Mouse (Mus musculus): ENCODE results near the gene Mrgpra9. TPM values are rescaled to one million over a fixed set of nuclear protein-coding genes. Genes with fewer than 3 reads are reported as not detected.
"Not testable (repeated sequence)": the region's sequence is repeated elsewhere in the genome, so short reads cannot be mapped to it uniquely, and the experiment has no call there.

The Mrgpra9 gene
- total RNA-seq (2017), result not detected in 2 replicates

DNA sequence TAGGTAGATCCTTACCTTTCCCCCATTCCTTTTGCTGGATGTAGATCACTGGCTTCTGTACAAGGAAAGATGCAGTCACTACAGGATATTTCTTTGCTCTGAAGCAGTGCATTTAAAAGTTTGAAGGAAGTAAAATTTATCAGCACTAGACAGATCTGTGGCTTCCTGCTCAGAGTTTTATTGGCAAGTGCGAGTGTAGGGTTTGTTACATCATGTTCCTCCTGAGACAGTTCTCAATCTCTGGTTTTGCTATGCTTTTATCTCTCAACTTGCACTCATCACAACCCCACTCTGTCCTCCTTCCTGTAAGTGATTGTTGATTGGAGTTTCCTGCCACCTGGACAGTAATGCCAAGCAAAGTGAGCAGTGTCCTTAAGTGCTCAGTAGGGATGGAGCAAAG, at the start of gene Mrgpra9:
Mrgpra9 (minus strand) TSS at position 79 of the 400 bp plus-strand sequence.
- no peak for ATAC-seq (ENCODE audit: extremely low read depth, insufficient number of reproducible peaks, low FRiP score, poor library complexity, severe bottlenecking)

DNA sequence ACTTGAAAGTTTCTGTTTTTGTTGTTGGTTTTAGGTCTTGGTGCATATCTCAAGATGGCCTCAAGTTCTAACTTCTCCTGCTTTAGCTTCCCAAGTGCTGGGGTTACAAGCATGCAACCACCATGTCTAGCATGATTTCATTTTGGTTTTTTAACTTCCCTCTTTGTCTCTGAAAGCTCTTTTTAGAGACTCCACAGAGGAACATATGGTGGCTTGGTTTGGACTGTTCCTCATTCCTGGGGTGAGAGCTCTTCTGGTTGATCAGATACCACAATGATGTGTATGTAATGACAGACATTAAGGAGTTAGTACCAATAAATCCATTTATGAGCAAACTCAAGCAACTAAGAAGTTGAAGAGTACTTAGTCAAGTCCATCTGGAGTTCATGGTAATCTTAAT, 47.0 kb upstream of the Mrgpra9 start:
- not testable (repeated sequence) for ATAC-seq (ENCODE audit: extremely low read depth, insufficient number of reproducible peaks, low FRiP score, poor library complexity, severe bottlenecking)

DNA sequence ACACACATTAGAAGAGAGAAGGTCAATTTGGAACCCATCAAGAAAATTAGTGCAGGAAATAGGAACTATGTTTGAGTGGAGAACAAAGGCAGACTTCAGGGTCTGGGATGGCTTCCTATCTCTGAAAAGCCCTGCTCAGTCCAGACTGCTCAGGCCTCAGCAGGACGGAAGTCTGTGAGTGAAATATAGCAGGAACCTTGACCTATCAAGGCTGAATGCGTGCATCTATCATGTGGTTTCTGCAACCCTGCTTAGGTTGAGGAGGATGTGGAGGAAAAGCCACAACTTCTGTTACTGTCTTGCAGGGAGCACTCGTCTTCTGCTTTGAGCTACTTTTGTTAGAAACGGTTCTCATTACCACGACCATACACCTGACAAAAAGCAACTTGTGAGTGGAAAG, 18.9 kb upstream of the Mrgpra9 start:
- ATAC-seq (ENCODE audit: extremely low read depth, insufficient number of reproducible peaks, low FRiP score, poor library complexity, severe bottlenecking), result not testable (repeated sequence)

DNA sequence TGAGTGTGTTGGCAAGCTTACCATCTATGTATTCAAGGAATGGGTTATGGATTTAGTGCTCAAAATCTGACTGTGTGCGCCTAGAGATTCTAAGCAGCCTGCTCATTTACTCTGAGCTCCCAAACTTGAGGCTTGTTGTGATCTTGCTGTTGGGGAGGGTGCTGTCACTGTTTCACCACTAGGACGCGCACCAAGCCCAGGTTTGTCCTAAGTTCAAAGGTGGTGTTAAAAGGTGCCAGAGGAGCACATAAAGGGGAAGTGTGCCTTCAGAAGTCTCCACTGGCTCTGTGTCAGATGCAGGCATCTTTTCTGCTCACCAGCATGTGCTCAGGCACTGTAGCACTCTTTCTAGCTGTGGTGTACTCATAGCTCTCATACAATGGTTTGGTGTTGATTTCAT, 8.0 kb downstream of the Mrgpra9 start:
- ATAC-seq (ENCODE audit: extremely low read depth, insufficient number of reproducible peaks, low FRiP score, poor library complexity, severe bottlenecking), result no peak

DNA sequence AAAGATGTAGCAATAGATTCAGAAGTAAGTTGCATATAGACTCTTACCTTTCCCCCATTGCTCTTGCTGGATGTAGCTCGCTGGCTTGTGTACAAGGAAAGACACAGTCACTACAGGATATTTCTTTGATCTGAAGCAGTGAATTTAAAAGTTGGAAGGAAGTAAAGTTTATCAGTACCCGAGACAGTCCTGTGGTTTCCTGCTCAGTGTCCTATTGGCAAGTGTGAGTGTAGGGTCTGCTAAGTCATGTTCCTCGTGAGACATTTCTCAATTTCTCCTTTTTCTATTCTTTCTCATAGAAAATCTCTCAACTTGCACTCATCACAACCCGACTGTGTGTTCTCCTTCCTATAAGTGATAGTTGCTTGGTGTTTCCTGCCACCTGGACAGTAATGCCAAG, 47.8 kb downstream of the Mrgpra9 start, which contains the start of gene Mrgpra6:
Mrgpra6 (minus strand) TSS at position 91 of the 400 bp plus-strand sequence.
- ATAC-seq (ENCODE audit: extremely low read depth, insufficient number of reproducible peaks, low FRiP score, poor library complexity, severe bottlenecking), result no peak

DNA sequence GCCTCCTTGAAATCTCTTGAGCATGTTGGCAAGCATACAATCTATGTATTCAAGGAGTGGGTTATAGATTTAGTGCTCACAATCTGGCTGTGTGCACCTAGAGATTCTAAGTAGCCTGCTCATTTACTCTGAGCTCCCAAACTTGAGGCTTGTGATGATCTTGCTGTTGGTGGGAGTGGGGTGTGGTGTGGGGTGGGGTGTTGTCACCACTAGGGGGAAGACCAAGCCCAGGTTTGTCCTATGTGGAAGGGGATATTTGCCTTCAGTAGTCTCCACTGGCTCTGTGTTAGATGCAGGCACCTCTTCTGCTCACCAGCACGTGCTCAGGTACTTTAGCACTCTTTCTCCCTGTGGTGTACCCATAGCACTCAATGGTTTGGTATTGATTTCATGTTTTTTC, 57.4 kb downstream of the Mrgpra9 start:
- no peak for ATAC-seq (ENCODE audit: extremely low read depth, insufficient number of reproducible peaks, low FRiP score, poor library complexity, severe bottlenecking)

Other genes starting within 250 kb of the Mrgpra9 start
- gene Spty2d1, start 244.4 kb downstream of the Mrgpra9 start, total RNA-seq (2017), result 52.3 and 60.5 TPM in 2 replicates
- gene Tmem86a, start 202.2 kb downstream of the Mrgpra9 start, total RNA-seq (2017), result 1.1 and 1.4 TPM in 2 replicates
- gene Ptpn5, start 119.2 kb downstream of the Mrgpra9 start, total RNA-seq (2017), result not detected in 2 replicates
- not detected in 2 replicates for gene Mrgpra6, start 47.9 kb downstream of the Mrgpra9 start, total RNA-seq (2017)
- not detected in 2 replicates for gene Mrgpra1, start 101.4 kb upstream of the Mrgpra9 start, total RNA-seq (2017)
- 3.3 and 6.9 TPM in 2 replicates for gene Mrgpra2a, start 199.3 kb upstream of the Mrgpra9 start, total RNA-seq (2017)